Mouse (Mus musculus) heart, adult 9 months (tissue): ENCODE data around the gene Ndufa12.

Experiments
- DNase-seq, 2 experiments: peaks; one replicate each; pipeline ENCODE4 v3.0.0; 2022; ENCODE audit warnings: low spot score in 2 of 2

Ndufa12 gene

GRCm38 (mm10) chr10:94230172-94230981, 31.9 kb downstream of the Ndufa12 start:
- no peak for DNase-seq

DNA sequence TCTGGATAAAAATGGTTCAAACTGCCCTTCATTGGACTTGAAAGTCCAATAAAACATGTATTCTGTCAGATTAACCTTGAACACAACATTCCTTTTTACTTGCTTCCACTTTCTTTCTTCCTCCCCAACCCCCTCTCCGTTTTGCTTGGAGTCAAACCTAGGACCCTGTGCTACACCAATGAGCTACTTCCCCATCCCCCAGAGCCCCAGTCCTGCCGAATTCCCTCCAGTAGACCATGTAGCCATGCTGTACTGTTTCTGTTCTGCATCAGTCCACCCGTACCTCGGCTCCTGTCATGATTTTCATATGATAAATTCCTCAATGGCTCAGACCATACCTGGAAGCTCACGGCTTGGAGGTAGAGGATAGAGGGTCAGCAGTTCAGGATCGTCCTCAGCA, 32.5 kb downstream of the Ndufa12 start:
- no peak for DNase-seq

GRCm38 (mm10) chr10:94235200-94235599, 36.7 kb downstream of the Ndufa12 start:
- DNase-seq: no peak

GRCm38 (mm10) chr10:94241346-94241745, 42.8 kb downstream of the Ndufa12 start:
- no peak for DNase-seq

GRCm38 (mm10) chr10:94247748-94248349, 49.3 kb downstream of the Ndufa12 start:
- DNase-seq: no peak

DNA sequence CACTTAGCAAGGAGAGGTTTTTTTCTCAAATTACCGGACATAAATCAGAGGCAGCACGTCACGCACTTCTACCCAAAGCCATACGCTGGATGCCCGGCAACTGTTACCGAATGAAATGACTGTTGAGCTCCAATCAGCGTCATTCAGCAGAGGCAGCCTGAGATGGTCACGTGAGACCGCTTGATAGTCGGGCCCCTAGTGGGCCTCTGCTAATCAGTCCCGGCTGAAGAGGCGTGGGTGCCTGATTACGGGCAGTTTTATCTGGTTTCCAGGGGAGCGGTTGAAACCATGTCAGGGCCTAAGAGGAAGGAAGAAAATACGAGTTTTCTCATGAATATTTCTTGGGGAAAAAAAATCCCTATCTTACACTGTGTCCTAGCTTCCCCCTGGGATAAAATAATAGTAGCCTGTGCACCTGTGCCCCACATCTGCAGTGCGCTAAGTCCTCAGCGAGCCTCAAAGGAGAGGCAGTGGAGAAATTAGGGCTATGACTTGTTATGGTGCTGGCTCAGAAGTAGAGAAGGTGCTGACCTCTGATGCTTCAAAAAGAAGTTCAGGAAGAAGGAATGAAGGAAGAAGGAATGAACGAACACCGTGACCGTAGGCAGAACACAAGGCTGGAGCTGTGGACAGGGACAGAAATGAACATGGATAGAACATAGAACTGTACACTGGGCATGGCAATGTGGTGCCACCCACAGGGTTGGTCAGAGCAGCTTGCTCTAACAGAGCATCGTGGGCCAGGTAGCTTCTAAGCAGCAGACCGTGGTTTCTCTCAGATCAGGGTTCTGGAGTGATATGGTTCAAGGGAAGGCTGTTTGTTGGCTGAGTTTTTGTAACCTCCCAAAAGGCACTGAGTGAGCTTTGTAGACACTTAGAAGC, 51.3 kb downstream of the Ndufa12 start:
- peak; percentile 11 to 13 for DNase-seq

- no peak for DNase-seq
Observed at GRCm38 (mm10) chr10:94253260-94253807, 54.8 kb downstream of the Ndufa12 start.

DNA sequence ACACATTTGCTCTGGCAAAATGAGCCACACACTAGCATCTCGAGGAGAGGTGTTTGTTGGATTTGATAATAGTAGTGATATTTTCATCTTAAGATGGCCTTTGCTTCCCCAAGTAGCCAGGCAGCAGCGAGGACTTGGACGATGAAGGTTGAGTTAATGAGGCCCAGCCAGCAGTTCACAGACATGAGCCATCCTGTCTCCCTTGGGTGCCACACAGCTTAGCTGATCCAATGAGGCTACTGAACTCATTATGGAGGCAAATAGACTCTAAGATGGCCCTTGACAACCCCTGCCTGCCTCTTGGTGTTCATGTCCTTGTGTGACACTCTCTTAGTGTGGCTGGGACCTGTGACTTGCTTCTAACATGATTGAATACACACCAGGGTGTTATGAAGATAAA, 56.2 kb downstream of the Ndufa12 start:
- no peak for DNase-seq

DNA sequence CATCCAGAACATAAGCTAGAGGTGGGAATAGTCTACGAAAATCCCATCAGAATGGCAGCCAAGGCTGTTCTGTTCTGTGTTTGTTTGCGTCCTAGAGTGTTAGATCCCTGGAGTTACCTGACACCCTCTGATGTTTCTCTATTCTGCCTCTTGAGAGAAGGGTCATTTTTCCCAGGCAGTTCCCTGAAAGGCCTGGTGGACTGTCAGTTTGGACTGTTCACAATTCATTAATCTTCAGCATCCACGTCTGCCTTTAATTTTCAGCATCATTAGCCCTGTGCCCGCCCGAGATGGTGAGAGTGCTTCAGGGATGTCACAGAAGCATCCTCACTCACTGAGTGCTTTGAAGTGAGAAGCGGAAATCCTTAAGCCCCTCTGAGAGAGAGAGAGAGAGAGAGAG, 57.2 kb downstream of the Ndufa12 start:
- DNase-seq: no peak

GRCm38 (mm10) chr10:94256518-94256917, 58.0 kb downstream of the Ndufa12 start:
- DNase-seq: no peak

GRCm38 (mm10) chr10:94260544-94260943, 62.0 kb downstream of the Ndufa12 start:
- DNase-seq: no peak

DNA sequence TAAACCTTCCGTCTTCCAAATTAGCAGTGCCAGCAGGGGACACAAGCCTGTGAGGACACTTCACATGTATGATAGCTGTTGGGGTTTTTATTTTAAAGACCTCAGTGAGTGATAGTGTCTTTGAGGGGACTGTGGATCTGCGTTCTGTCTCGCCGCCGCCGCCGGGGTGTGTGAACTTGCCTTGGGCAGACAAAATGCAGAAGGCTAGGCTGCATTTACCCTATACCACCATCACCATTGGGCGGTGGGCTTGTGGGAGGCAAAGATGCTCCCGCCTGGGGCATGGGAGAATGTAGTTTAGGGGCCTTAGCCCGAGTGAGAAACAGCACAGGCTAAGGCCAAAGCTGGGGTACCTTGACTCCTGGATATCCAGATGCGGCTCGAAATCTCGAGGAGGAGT, 64.1 kb downstream of the Ndufa12 start:
- no peak for DNase-seq

- no peak for DNase-seq
Observed at GRCm38 (mm10) chr10:94263211-94263610, 64.7 kb downstream of the Ndufa12 start.

GRCm38 (mm10) chr10:94265656-94266542, 67.4 kb downstream of the Ndufa12 start:
- no peak for DNase-seq
